Mouse (Mus musculus) midbrain, embryonic 12.5 days (tissue): ENCODE data around the gene Slc2a3. TPM values are rescaled to one million over a fixed set of nuclear protein-coding genes. Genes with fewer than 3 reads are reported as not detected.
A peak's percentile ranks its signal among the peaks of the same experiment; 100 is the strongest.
"Not testable (repeated sequence)": the region's sequence is repeated elsewhere in the genome, so short reads cannot be mapped to it uniquely, and the experiment has no call there.

Source experiments
- ATAC-seq: fragments of 200-750 bp; cut with Nextera tagmentation; 2 replicates; pipeline ENCODE4 v1.8.0; 2017; ENCODE audit warnings: low read depth, moderate TSS enrichment, moderate library complexity; ENCODE audit not compliant: low FRiP score
- H3K27ac ChIP-seq: fragments of 300-500 bp; sonication (generic); replicated peaks from 2 replicates; pipeline ENCODE4 v1.5.1; 2016; ENCODE audit warnings: mild to moderate bottlenecking
- H3K27me3 ChIP-seq: fragments of 300-500 bp; sonication (generic); 2 replicates; pipeline ENCODE4 v1.6.1; 2016; ENCODE audit warnings: mild to moderate bottlenecking
- H3K36me3 ChIP-seq: fragments of 300-500 bp; sonication (generic); 2 replicates; pipeline ENCODE4 v1.6.1; 2016
- H3K4me1 ChIP-seq: fragments of 300-500 bp; sonication (generic); 2 replicates; pipeline ENCODE4 v1.6.1; 2016
- H3K4me2 ChIP-seq: fragments of 300-500 bp; sonication (generic); replicated peaks from 2 replicates; pipeline ENCODE4 v1.6.1; 2016; ENCODE audit warnings: mild to moderate bottlenecking, moderate library complexity
- H3K4me3 ChIP-seq: fragments of 300-500 bp; sonication (generic); 2 replicates; pipeline ENCODE4 v1.5.1; 2016; ENCODE audit warnings: mild to moderate bottlenecking
- H3K9ac ChIP-seq: fragments of 300-500 bp; sonication (generic); replicated peaks from 2 replicates; pipeline ENCODE4 v1.6.1; 2016; ENCODE audit warnings: mild to moderate bottlenecking, moderate library complexity
- H3K9me3 ChIP-seq: fragments of 300-500 bp; sonication (generic); 2 replicates; pipeline ENCODE4 v1.6.1; 2016; ENCODE audit warnings: mild to moderate bottlenecking
- WGBS: fragments of 180-500 bp; shearing (Covaris S2); methylation state at CpG from one replicate; pipeline ENCODE4 v1.1.7; 2016; 5-methylcytosine and 5-hydroxymethylcytosine counted together
- polyA plus RNA-seq: library from polyadenylated mRNA; unstranded; fragments of >200 nt; fragmentation: Nextera tagmentation; extraction: Ambion mirVana; gene quantifications from 2 replicates; pipeline ENCODE4 v1.2.1, GENCODE M21; 2016

The Slc2a3 gene
- polyA plus RNA-seq, 1 experiment from 2014 or later, result 22.5 TPM

- ATAC-seq, result peak; percentile 32; the same call in 1 of the 2 replicates
- Histone ChIP-seq H3K4me3 (peak overlapping the region; percentile 36), H3K9me3 (no peaks in the 10 kb centered on the region), H3K9ac (peak overlapping the region; percentile 31; the same call in 1 of the 2 replicates), H3K27ac (no peak overlapping the region), H3K27me3 (peaks cover 19% of the 10 kb centered on the region), H3K36me3 (no peaks in the 10 kb centered on the region), H3K4me1 (peaks cover 14% of the 10 kb centered on the region), H3K4me2 (peak overlapping the region; percentile 49)
- WGBS, result 1% methylated on average over 11 of the region's 11 CpGs
These were observed 40.3 kb downstream of the Slc2a3 start for GRCm38 (mm10) chr6:122761011-122761599.

- 66% methylated on average over 5 of the region's 5 CpGs for WGBS
- Histone ChIP-seq H3K4me2 (no peak overlapping the region), H3K9me3 (no peaks in the 10 kb centered on the region), H3K4me1 (no peaks in the 10 kb centered on the region), H3K9ac (no peak overlapping the region), H3K4me3 (no peak overlapping the region), H3K36me3 (no peaks in the 10 kb centered on the region), H3K27me3 (peaks cover 17% of the 10 kb centered on the region), H3K27ac (no peak overlapping the region)
- no peak for ATAC-seq
These were observed 42.7 kb downstream of the Slc2a3 start for GRCm38 (mm10) chr6:122758732-122759131.

GRCm38 (mm10) chr6:122755913-122756312 is 45.5 kb downstream of the Slc2a3 start:
- Histone ChIP-seq H3K9ac (no peak overlapping the region), H3K27ac (no peak overlapping the region), H3K36me3 (no peaks in the 10 kb centered on the region), H3K4me1 (no peaks in the 10 kb centered on the region), H3K27me3 (no peaks in the 10 kb centered on the region), H3K4me2 (no peak overlapping the region), H3K4me3 (no peak overlapping the region), H3K9me3 (no peaks in the 10 kb centered on the region)
- ATAC-seq, result no peak
- WGBS, result 73% methylated on average over 2 of the region's 2 CpGs

GRCm38 (mm10) chr6:122750579-122750978 is 50.9 kb downstream of the Slc2a3 start:
- H3K36me3 ChIP-seq, result no peaks in the 10 kb centered on the region
- ATAC-seq, result no peak
- 81% methylated on average over 6 of the region's 6 CpGs for WGBS
- no peak overlapping the region for H3K9ac ChIP-seq
- H3K27ac ChIP-seq, result no peak overlapping the region
- H3K4me2 ChIP-seq, result no peak overlapping the region
- H3K4me1 ChIP-seq, result no peaks in the 10 kb centered on the region
- peaks cover 1% of the 10 kb centered on the region; the same call in 1 of the 2 replicates for H3K27me3 ChIP-seq
- no peaks in the 10 kb centered on the region for H3K9me3 ChIP-seq
- H3K4me3 ChIP-seq, result no peak overlapping the region

DNA sequence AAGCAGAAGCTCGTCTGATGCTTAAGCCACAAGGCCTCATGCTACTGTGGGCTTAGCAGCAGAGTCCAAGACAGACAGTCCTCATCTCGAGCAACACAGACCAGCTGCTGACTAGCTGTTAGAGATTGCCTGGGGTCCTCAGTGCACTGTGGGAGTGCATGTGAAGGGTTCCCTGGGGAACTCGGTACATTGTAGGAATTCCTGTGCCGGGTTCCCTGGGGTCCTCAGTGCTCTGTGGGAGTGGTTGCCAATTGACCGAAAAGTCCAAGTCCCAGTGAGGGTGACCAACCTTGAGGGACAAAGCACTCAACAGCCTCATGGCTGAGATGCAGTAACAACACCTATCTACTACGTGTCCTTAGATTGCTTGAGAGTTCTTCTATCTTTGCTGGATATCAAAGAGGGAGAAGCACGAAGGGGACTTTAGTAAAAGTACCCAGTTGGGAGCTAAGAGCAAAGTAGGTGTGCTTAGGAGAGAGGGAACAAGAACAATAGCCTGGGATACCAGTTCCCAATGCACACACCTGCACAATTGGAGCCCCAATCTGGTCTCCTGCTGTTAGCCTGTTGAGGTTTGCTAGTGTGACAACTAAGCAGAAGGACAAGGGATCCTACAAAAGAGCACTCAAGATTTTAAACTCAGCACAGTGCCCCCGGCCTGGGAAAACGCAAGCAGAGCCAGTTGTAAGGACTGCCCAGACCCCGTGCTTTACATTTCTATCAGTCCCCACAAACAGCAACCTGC is 56.8 kb downstream of the Slc2a3 start:
- Histone ChIP-seq H3K4me1 (peaks cover 10% of the 10 kb centered on the region), H3K27ac (no peak overlapping the region), H3K4me2 (no peak overlapping the region), H3K27me3 (peaks cover 55% of the 10 kb centered on the region), H3K36me3 (no peaks in the 10 kb centered on the region), H3K9me3 (no peaks in the 10 kb centered on the region), H3K4me3 (no peak overlapping the region), H3K9ac (no peak overlapping the region)
- 18% methylated on average over 10 of the region's 10 CpGs for WGBS
- ATAC-seq, result no peak

- no peak overlapping the region for H3K4me3 ChIP-seq
- ATAC-seq, result no peak
- no peaks in the 10 kb centered on the region for H3K9me3 ChIP-seq
- no peaks in the 10 kb centered on the region for H3K36me3 ChIP-seq
- no peak overlapping the region for H3K4me2 ChIP-seq
- H3K4me1 ChIP-seq, result peaks cover 10% of the 10 kb centered on the region
- H3K27me3 ChIP-seq, result peaks cover 56% of the 10 kb centered on the region
- no peak overlapping the region for H3K27ac ChIP-seq
- WGBS, result 17% methylated on average over 11 of the region's 11 CpGs
- no peak overlapping the region for H3K9ac ChIP-seq
These were observed 58.1 kb downstream of the Slc2a3 start for GRCm38 (mm10) chr6:122743353-122743752.

GRCm38 (mm10) chr6:122742228-122742899 is 59.1 kb downstream of the Slc2a3 start:
- H3K4me1 ChIP-seq, result peaks cover 10% of the 10 kb centered on the region
- H3K9ac ChIP-seq, result peak overlapping the region; percentile 49
- H3K9me3 ChIP-seq, result no peaks in the 10 kb centered on the region
- no peaks in the 10 kb centered on the region for H3K36me3 ChIP-seq
- ATAC-seq, result peak; percentile 58
- H3K4me3 ChIP-seq, result peak overlapping the region; percentile 51
- peaks cover 56% of the 10 kb centered on the region for H3K27me3 ChIP-seq
- no peak overlapping the region for H3K27ac ChIP-seq
- WGBS, result under 1% methylated on average over 23 of the region's 23 CpGs
- H3K4me2 ChIP-seq, result peak overlapping the region; percentile 80

- peak; percentile 20; the same call in 1 of the 2 replicates for ATAC-seq
- H3K9ac ChIP-seq, result peak overlapping the region; percentile 49
- H3K4me1 ChIP-seq, result peaks cover 10% of the 10 kb centered on the region
- H3K36me3 ChIP-seq, result no peaks in the 10 kb centered on the region
- peak overlapping the region; percentile 80 for H3K4me2 ChIP-seq
- H3K27me3 ChIP-seq, result peaks cover 56% of the 10 kb centered on the region
- peak overlapping the region; percentile 51 for H3K4me3 ChIP-seq
- no peaks in the 10 kb centered on the region for H3K9me3 ChIP-seq
- WGBS, result 2% methylated on average over 25 of the region's 25 CpGs
- H3K27ac ChIP-seq, result no peak overlapping the region
These were observed 59.8 kb downstream of the Slc2a3 start for GRCm38 (mm10) chr6:122741460-122742227.

DNA sequence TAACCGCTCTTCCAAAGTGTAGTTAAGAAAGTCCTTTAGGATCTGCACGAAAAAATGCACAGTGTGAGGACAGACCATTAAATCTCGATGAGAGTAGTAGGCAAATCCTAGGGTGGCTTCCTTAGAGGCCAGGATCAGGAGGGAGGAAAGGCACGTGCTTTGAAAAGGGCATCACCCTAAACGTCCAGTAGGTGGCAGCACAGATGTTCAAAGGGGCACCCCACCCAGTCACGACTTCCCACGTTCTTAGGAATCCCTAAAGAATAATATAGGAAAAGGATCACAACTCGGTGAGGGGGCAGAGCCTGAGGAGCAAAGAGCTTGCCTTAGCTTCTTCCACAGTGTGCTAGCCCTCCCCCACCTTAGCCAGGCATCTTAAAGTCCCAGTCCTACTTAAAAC is 61.5 kb downstream of the Slc2a3 start:
- Histone ChIP-seq H3K4me3 (no peak overlapping the region), H3K9ac (no peak overlapping the region), H3K27me3 (peaks cover 48% of the 10 kb centered on the region), H3K36me3 (no peaks in the 10 kb centered on the region), H3K27ac (no peak overlapping the region), H3K9me3 (no peaks in the 10 kb centered on the region), H3K4me2 (peak overlapping the region; percentile 32), H3K4me1 (peaks cover 10% of the 10 kb centered on the region)
- ATAC-seq, result peak; percentile 35
- WGBS, result 8% methylated on average over 8 of the region's 8 CpGs

- WGBS, result 26% methylated on average over 2 of the region's 2 CpGs
- no peak overlapping the region for H3K27ac ChIP-seq
- no peak overlapping the region for H3K4me2 ChIP-seq
- no peak overlapping the region for H3K4me3 ChIP-seq
- H3K36me3 ChIP-seq, result no peaks in the 10 kb centered on the region
- H3K9ac ChIP-seq, result no peak overlapping the region
- H3K9me3 ChIP-seq, result no peaks in the 10 kb centered on the region
- H3K27me3 ChIP-seq, result no peaks in the 10 kb centered on the region
- no peak for ATAC-seq
- peaks cover 11% of the 10 kb centered on the region for H3K4me1 ChIP-seq
These were observed 81.5 kb downstream of the Slc2a3 start for GRCm38 (mm10) chr6:122719942-122720341.

GRCm38 (mm10) chr6:122718224-122718623 is 83.2 kb downstream of the Slc2a3 start:
- H3K4me1 ChIP-seq, H3K9me3 ChIP-seq, ATAC-seq, H3K4me2 ChIP-seq, H3K4me3 ChIP-seq, H3K9ac ChIP-seq, H3K27ac ChIP-seq, H3K27me3 ChIP-seq, H3K36me3 ChIP-seq: not testable (repeated sequence)
- WGBS, result 90% methylated on average over 1 of the region's 1 CpGs
